Comparison of ENCODE assay signal across 23 mouse cellular contexts in the genomic region with DNA sequence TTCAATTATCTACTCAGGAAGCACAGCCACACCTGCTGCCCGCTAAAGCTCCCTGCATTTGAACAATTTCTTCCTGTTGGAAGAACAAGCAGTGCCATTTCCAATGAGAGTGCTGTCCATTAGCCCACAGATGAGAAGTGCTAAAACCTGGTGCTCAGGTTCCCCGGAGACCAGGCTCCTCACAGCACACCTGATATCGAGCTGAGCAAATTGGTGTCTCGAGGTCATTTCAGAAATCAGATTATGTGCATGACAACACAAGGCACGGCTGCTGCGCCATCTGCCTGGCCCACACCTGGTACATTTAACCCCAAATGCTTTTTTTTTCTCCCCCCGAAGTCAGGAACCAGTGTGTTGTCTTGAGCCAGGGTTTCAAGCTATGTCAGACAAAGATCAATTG.
DNase-seq lines count a peak whose midpoint lies in the region; ATAC-seq lines count a peak whose summit lies in the region.
"Had no signal": no experiment of that assay in that cellular context is flagged by ENCODE, and none has a peak within 500 bp of the region (broad histone marks: within the 10 kb centered on the region; RNA-seq: fewer than 3 reads in every experiment).

No protein-coding gene starts in this region.

- WGBS in hindbrain, embryonic 12.5 days, result 53% methylated on average over 7 of the region's 7 CpGs
- 35% methylated on average over 7 of the region's 7 CpGs for WGBS in hindbrain, embryonic 14.5 days
- 40% methylated on average over 7 of the region's 7 CpGs for WGBS in neural tube, embryonic 14.5 days
- WGBS in neural tube, embryonic 15.5 days, result 35% methylated on average over 7 of the region's 7 CpGs
- 50% methylated on average over 7 of the region's 7 CpGs for WGBS in midbrain, embryonic 15.5 days

- H3K36me3 ChIP-seq in hindbrain, embryonic 12.5 days, result no peaks in the 10 kb centered on the region
- no peaks in the 10 kb centered on the region for H3K36me3 ChIP-seq in hindbrain, embryonic 14.5 days (replicated peaks; ENCODE audit: control insufficient read depth, insufficient read depth)
- H3K36me3 ChIP-seq in neural tube, embryonic 14.5 days (ENCODE audit: control insufficient read depth, insufficient read depth, low read length), result no peaks in the 10 kb centered on the region
- H3K36me3 ChIP-seq in neural tube, embryonic 15.5 days, result no peaks in the 10 kb centered on the region
- no peaks in the 10 kb centered on the region for H3K36me3 ChIP-seq in midbrain, embryonic 15.5 days (replicated peaks)
- H3K36me3 ChIP-seq: embryonic facial prominence, embryonic 12.5 days; forebrain, embryonic 15.5 days; kidney, embryonic 15.5 days; liver, embryonic 13.5 days had no signal

- no peak overlapping the region for H3K9ac ChIP-seq in hindbrain, embryonic 12.5 days
- no peak overlapping the region for H3K9ac ChIP-seq in hindbrain, embryonic 14.5 days
- H3K9ac ChIP-seq in neural tube, embryonic 14.5 days (replicated peaks; ENCODE audit: low read depth, low read length), result no peak overlapping the region
- no peak overlapping the region for H3K9ac ChIP-seq in neural tube, embryonic 15.5 days (replicated peaks)
- no peak overlapping the region for H3K9ac ChIP-seq in midbrain, embryonic 15.5 days
- H3K9ac ChIP-seq: embryonic facial prominence, embryonic 12.5 days; forebrain, embryonic 15.5 days; kidney, embryonic 15.5 days; liver, embryonic 13.5 days had no signal

- peak; percentile 55 for ATAC-seq in hindbrain, embryonic 12.5 days (ENCODE audit: low FRiP score)
- ATAC-seq in hindbrain, embryonic 14.5 days (ENCODE audit: low FRiP score), result no peak
- ATAC-seq in neural tube, embryonic 14.5 days (ENCODE audit: low read depth), result peak; percentile 36; the same call in 1 of the 2 replicates
- ATAC-seq in neural tube, embryonic 15.5 days (ENCODE audit: low FRiP score), result no peak
- ATAC-seq in midbrain, embryonic 15.5 days (replicated peaks), result 0 out of 2 replicates have a peak, but pooled peaks have one; percentile 21
- ATAC-seq: forebrain, embryonic 15.5 days had no signal

- no peak overlapping the region for H3K4me2 ChIP-seq in hindbrain, embryonic 12.5 days (replicated peaks)
- no peak overlapping the region for H3K4me2 ChIP-seq in hindbrain, embryonic 14.5 days (replicated peaks)
- no peak overlapping the region for H3K4me2 ChIP-seq in neural tube, embryonic 14.5 days (ENCODE audit: low read depth, low read length)
- H3K4me2 ChIP-seq in neural tube, embryonic 15.5 days, result no peak overlapping the region
- no peak overlapping the region for H3K4me2 ChIP-seq in midbrain, embryonic 15.5 days
- H3K4me2 ChIP-seq: forebrain, embryonic 15.5 days; liver, embryonic 13.5 days had no signal

- peaks cover 18% of the 10 kb centered on the region for H3K4me1 ChIP-seq in hindbrain, embryonic 12.5 days
- H3K4me1 ChIP-seq in hindbrain, embryonic 14.5 days (replicated peaks; ENCODE audit: control insufficient read depth, insufficient read depth, low read length), result peaks cover 11% of the 10 kb centered on the region
- H3K4me1 ChIP-seq in neural tube, embryonic 14.5 days (ENCODE audit: control insufficient read depth, insufficient read depth, low read length), result peaks cover 7% of the 10 kb centered on the region; the same call in 1 of the 2 replicates
- peaks cover 14% of the 10 kb centered on the region for H3K4me1 ChIP-seq in neural tube, embryonic 15.5 days
- peaks cover 13% of the 10 kb centered on the region for H3K4me1 ChIP-seq in midbrain, embryonic 15.5 days
- H3K4me1 ChIP-seq: liver, embryonic 13.5 days had no signal

- no peaks in the 10 kb centered on the region for H3K9me3 ChIP-seq in hindbrain, embryonic 12.5 days (replicated peaks)
- H3K9me3 ChIP-seq in hindbrain, embryonic 14.5 days (ENCODE audit: control insufficient read depth, low read length), result no peaks in the 10 kb centered on the region
- no peaks in the 10 kb centered on the region for H3K9me3 ChIP-seq in neural tube, embryonic 14.5 days (ENCODE audit: control insufficient read depth, low read length)
- no peaks in the 10 kb centered on the region for H3K9me3 ChIP-seq in neural tube, embryonic 15.5 days (replicated peaks)
- no peaks in the 10 kb centered on the region for H3K9me3 ChIP-seq in midbrain, embryonic 15.5 days
- H3K9me3 ChIP-seq: embryonic facial prominence, embryonic 12.5 days; forebrain, embryonic 15.5 days; kidney, embryonic 15.5 days had no signal

- H3K27me3 ChIP-seq in hindbrain, embryonic 12.5 days, result no peaks in the 10 kb centered on the region
- no peaks in the 10 kb centered on the region for H3K27me3 ChIP-seq in hindbrain, embryonic 14.5 days (ENCODE audit: control insufficient read depth, insufficient read depth, low read length)
- no peaks in the 10 kb centered on the region for H3K27me3 ChIP-seq in neural tube, embryonic 14.5 days (ENCODE audit: control insufficient read depth, insufficient read depth, low read length)
- no peaks in the 10 kb centered on the region for H3K27me3 ChIP-seq in neural tube, embryonic 15.5 days (replicated peaks)
- no peaks in the 10 kb centered on the region for H3K27me3 ChIP-seq in midbrain, embryonic 15.5 days (replicated peaks)
- H3K27me3 ChIP-seq: kidney, embryonic 15.5 days; liver, embryonic 13.5 days had no signal

- H3K27ac ChIP-seq in hindbrain, embryonic 12.5 days, result no peak overlapping the region
- no peak overlapping the region for H3K27ac ChIP-seq in hindbrain, embryonic 14.5 days
- H3K27ac ChIP-seq in neural tube, embryonic 14.5 days (ENCODE audit: low read depth, low read length), result no peak overlapping the region
- H3K27ac ChIP-seq in neural tube, embryonic 15.5 days (replicated peaks), result no peak overlapping the region
- H3K27ac ChIP-seq in midbrain, embryonic 15.5 days, result no peak overlapping the region
- H3K27ac ChIP-seq: embryonic facial prominence, embryonic 12.5 days; forebrain, embryonic 15.5 days; heart, adult 2 months; kidney, embryonic 15.5 days; liver, embryonic 13.5 days had no signal

- DNase-seq in hindbrain, embryonic 14.5 days (ENCODE audit: low spot score), result no peak
- no peak for DNase-seq in gastrocnemius, adult 8-10 months (ENCODE audit: low spot score in 2 of 2)
- DNase-seq in frontal cortex, postnatal 25 days (ENCODE audit: low spot score in 2 of 2), result no peak
- DNase-seq: adrenal gland, adult 8-10 months; cerebellum, adult 2 months; gastrocnemius, postnatal 36 days; heart, adult 2 months; kidney, adult 11 months; kidney, postnatal 36 days; liver, embryonic 13.5 days; lung, adult 2 months; lung, postnatal 14 days; right cerebral cortex, adult 18-20 months; right cerebral cortex, postnatal 4 days; thymus, postnatal 14 days had no signal

- H3K4me3 ChIP-seq in hindbrain, embryonic 12.5 days, result no peak overlapping the region
- H3K4me3 ChIP-seq in hindbrain, embryonic 14.5 days (replicated peaks; ENCODE audit: low read length), result no peak overlapping the region
- no peak overlapping the region for H3K4me3 ChIP-seq in neural tube, embryonic 14.5 days (ENCODE audit: low read depth, low read length)
- no peak overlapping the region for H3K4me3 ChIP-seq in neural tube, embryonic 15.5 days (replicated peaks)
- H3K4me3 ChIP-seq in midbrain, embryonic 15.5 days, result no peak overlapping the region
- H3K4me3 ChIP-seq: embryonic facial prominence, embryonic 12.5 days; erythroblast, embryonic 14.5 days; forebrain, embryonic 15.5 days; heart, adult 2 months; liver, embryonic 13.5 days had no signal

Comparison
In these comparisons a context has a peak if more than half of its experiments do, and no peak if none do; other contexts are left out.
1. ATAC-seq: peak in hindbrain, embryonic 12.5 days (single experiment), neural tube, embryonic 14.5 days (single experiment) and midbrain, embryonic 15.5 days (single experiment); none in hindbrain, embryonic 14.5 days (single experiment) and neural tube, embryonic 15.5 days (single experiment).